Mouse (Mus musculus) heart, embryonic 15.5 days (tissue): ENCODE measurements around the gene Rpl32. TPM values are rescaled to one million over a fixed set of nuclear protein-coding genes. Genes with fewer than 3 reads are reported as not detected.

Source experiments
- ATAC-seq: fragments of 200-750 bp; cut with Nextera tagmentation; replicated peaks from 2 replicates; pipeline ENCODE4 v1.8.0; 2017; ENCODE audit warnings: low read depth, moderate TSS enrichment; ENCODE audit not compliant: insufficient number of reproducible peaks, insufficient read depth, low FRiP score
- H3K27ac ChIP-seq: fragments of 300-500 bp; sonication (generic); 2 replicates; pipeline ENCODE4 v1.5.1; 2015; ENCODE audit warnings: mild to moderate bottlenecking, inconsistent platforms
- H3K27me3 ChIP-seq: fragments of 300-500 bp; sonication (generic); 2 replicates; pipeline ENCODE4 v1.6.1; 2015; ENCODE audit warnings: inconsistent platforms
- H3K36me3 ChIP-seq: fragments of 300-500 bp; sonication (generic); 2 replicates; pipeline ENCODE4 v1.6.1; 2015; ENCODE audit warnings: mild to moderate bottlenecking, inconsistent platforms
- H3K4me1 ChIP-seq: fragments of 300-500 bp; sonication (generic); replicated peaks from 2 replicates; pipeline ENCODE4 v1.6.1; 2015; ENCODE audit warnings: inconsistent platforms
- H3K4me2 ChIP-seq: fragments of 300-500 bp; sonication (generic); 2 replicates; pipeline ENCODE4 v1.6.1; 2015; ENCODE audit warnings: inconsistent platforms, mild to moderate bottlenecking, moderate library complexity
- H3K4me3 ChIP-seq: fragments of 300-500 bp; sonication (generic); 2 replicates; pipeline ENCODE4 v1.5.1; 2015; ENCODE audit warnings: mild to moderate bottlenecking, inconsistent platforms
- H3K9ac ChIP-seq: fragments of 300-500 bp; sonication (generic); 2 replicates; pipeline ENCODE4 v1.6.1; 2015; ENCODE audit warnings: mild to moderate bottlenecking, inconsistent platforms
- H3K9me3 ChIP-seq: fragments of 300-500 bp; sonication (generic); replicated peaks from 2 replicates; pipeline ENCODE4 v1.6.1; 2016; ENCODE audit warnings: inconsistent platforms
- WGBS: fragments of 180-500 bp; shearing (Covaris S2); methylation state at CpG from one replicate; pipeline ENCODE4 v1.1.7; 2015; ENCODE audit warnings: mixed read lengths; 5-methylcytosine and 5-hydroxymethylcytosine counted together
- microRNA-seq: library from miRNA; unstranded; fragments of <30 nt; microRNA quantifications from one replicate; pipeline ENCODE4, GENCODE M21; 2016
- polyA plus RNA-seq: library from polyadenylated mRNA; unstranded; fragments of >200 nt; fragmentation: Nextera tagmentation; extraction: Ambion mirVana; gene quantifications from 2 replicates; pipeline ENCODE4 v1.2.1, GENCODE M21; 2015

The Rpl32 gene
- polyA plus RNA-seq, 1 experiment from 2014 or later = 1,253 TPM

- H3K27ac ChIP-seq = no peak overlapping the region
Observed at GRCm38 (mm10) chr6:115760982-115761381, 47.6 kb downstream of the Rpl32 start.

GRCm38 (mm10) chr6:115760137-115760536 is 48.4 kb downstream of the Rpl32 start:
- Histone ChIP-seq H3K9me3 (no peaks in the 10 kb centered on the region), H3K27me3 (no peaks in the 10 kb centered on the region), H3K9ac (no peak overlapping the region), H3K4me1 (peaks cover 46% of the 10 kb centered on the region), H3K27ac (no peak overlapping the region), H3K36me3 (no peaks in the 10 kb centered on the region), H3K4me2 (no peak overlapping the region), H3K4me3 (no peak overlapping the region)
- 92% methylated on average over 4 of the region's 4 CpGs for WGBS
- no peak for ATAC-seq

More at GRCm38 (mm10) chr6:115760982-115761381, 47.6 kb downstream of the Rpl32 start:
- WGBS = 34% methylated on average over 4 of the region's 4 CpGs
- no peaks in the 10 kb centered on the region for H3K27me3 ChIP-seq
- H3K4me1 ChIP-seq = peaks cover 40% of the 10 kb centered on the region
- no peaks in the 10 kb centered on the region for H3K36me3 ChIP-seq
- H3K4me2 ChIP-seq = no peak overlapping the region
- no peak for ATAC-seq
- H3K4me3 ChIP-seq = no peak overlapping the region
- H3K9me3 ChIP-seq = no peaks in the 10 kb centered on the region
- no peak overlapping the region for H3K9ac ChIP-seq

GRCm38 (mm10) chr6:115759461-115759860 is 49.1 kb downstream of the Rpl32 start:
- Histone ChIP-seq H3K9ac (no peak overlapping the region), H3K4me2 (no peak overlapping the region), H3K4me1 (peaks cover 40% of the 10 kb centered on the region), H3K9me3 (no peaks in the 10 kb centered on the region), H3K27ac (no peak overlapping the region), H3K27me3 (no peaks in the 10 kb centered on the region), H3K4me3 (no peak overlapping the region), H3K36me3 (no peaks in the 10 kb centered on the region)
- no peak for ATAC-seq
- 57% methylated on average over 5 of the region's 5 CpGs for WGBS

- WGBS = 50% methylated on average over 9 of the region's 9 CpGs
- Histone ChIP-seq H3K27ac (no peak overlapping the region), H3K36me3 (no peaks in the 10 kb centered on the region), H3K27me3 (no peaks in the 10 kb centered on the region), H3K4me2 (no peak overlapping the region), H3K9me3 (no peaks in the 10 kb centered on the region), H3K4me3 (no peak overlapping the region), H3K9ac (no peak overlapping the region), H3K4me1 (peaks cover 36% of the 10 kb centered on the region)
- ATAC-seq = no peak
Observed at GRCm38 (mm10) chr6:115758981-115759435, 49.5 kb downstream of the Rpl32 start.

- no peaks in the 10 kb centered on the region for H3K27me3 ChIP-seq
Observed at GRCm38 (mm10) chr6:115755536-115755935, 53.0 kb downstream of the Rpl32 start.

More at GRCm38 (mm10) chr6:115755536-115755935, 53.0 kb downstream of the Rpl32 start:
- peak; percentile 44; the same call in 1 of the 2 replicates for ATAC-seq
- Histone ChIP-seq H3K4me3 (no peak overlapping the region), H3K9me3 (no peaks in the 10 kb centered on the region), H3K4me1 (peaks cover 18% of the 10 kb centered on the region), H3K27ac (no peak overlapping the region), H3K9ac (no peak overlapping the region), H3K4me2 (no peak overlapping the region), H3K36me3 (no peaks in the 10 kb centered on the region)
- 45% methylated on average over 7 of the region's 7 CpGs for WGBS

Small RNA genes lying within 50 kb of the gene (microRNA-seq; reads per million reads assigned to microRNA genes)
- gene Mir7660 = not detected

Other genes with a start within 250 kb of the Rpl32 start
- 0.24 and 0.25 TPM in 2 replicates for gene Mkrn2os, start 216.2 kb downstream of the Rpl32 start, polyA plus RNA-seq
- gene Mkrn2, start 206.8 kb downstream of the Rpl32 start, polyA plus RNA-seq = 20.5 and 26.3 TPM in 2 replicates
- gene Raf1, start 132.1 kb downstream of the Rpl32 start, polyA plus RNA-seq = 90.7 and 97.4 TPM in 2 replicates
- gene Tmem40, start 46.3 kb downstream of the Rpl32 start, polyA plus RNA-seq = 1.3 and 1.7 TPM in 2 replicates
- 40.8 and 48.7 TPM in 2 replicates for gene Cand2, start 34.2 kb downstream of the Rpl32 start, polyA plus RNA-seq
- 0.29 and 0.53 TPM in 2 replicates for gene Efcab12, start 29.7 kb upstream of the Rpl32 start, polyA plus RNA-seq
- 9.2 and 11.3 TPM in 2 replicates for gene Mbd4, start 44.6 kb upstream of the Rpl32 start, polyA plus RNA-seq
- gene Ift122, start 44.7 kb upstream of the Rpl32 start, polyA plus RNA-seq = 18.4 and 24.2 TPM in 2 replicates
- gene Rho, start 123.0 kb upstream of the Rpl32 start, polyA plus RNA-seq = not detected in 2 replicates
- gene H1foo, start 136.2 kb upstream of the Rpl32 start, polyA plus RNA-seq = not detected in 2 replicates
- gene Plxnd1, start 186.3 kb upstream of the Rpl32 start, polyA plus RNA-seq = 38.6 and 53.4 TPM in 2 replicates